Comparison of ENCODE assay signal across 19 mouse cellular contexts in genomic region chr4:8231291-8231871, GRCm38 (mm10). TPM values are rescaled to one million over a fixed set of nuclear protein-coding genes. Genes with fewer than 3 reads are reported as not detected.
A peak's percentile ranks its signal among the peaks of the same experiment; 100 is the strongest.
DNase-seq lines count a peak whose midpoint lies in the region; ATAC-seq and TF ChIP-seq lines count a peak whose summit lies in the region.
"Had no signal": no experiment of that assay in that cellular context is flagged by ENCODE, and none has a peak within 500 bp of the region (broad histone marks: within the 10 kb centered on the region; RNA-seq: fewer than 3 reads in every experiment).

No protein-coding gene starts in this region.

- H3K4me3 ChIP-seq in heart, embryonic 10.5 days: no peak overlapping the region
- no peak overlapping the region for H3K4me3 ChIP-seq in lung, postnatal 0 days (ENCODE audit: low read depth, low read length)
- H3K4me3 ChIP-seq in intestine, embryonic 14.5 days (ENCODE audit: low read depth, low read length): no peak overlapping the region
- no peak overlapping the region for H3K4me3 ChIP-seq in intestine, postnatal 0 days (ENCODE audit: low read depth, low read length)
- no peak overlapping the region for H3K4me3 ChIP-seq in cerebellum, adult 2 months (replicated peaks; ENCODE audit: insufficient read depth, low read depth, low read length)
- H3K4me3 ChIP-seq: embryonic facial prominence, embryonic 13.5 days; forebrain, embryonic 12.5 days; heart, embryonic 12.5 days had no signal

- TF ChIP-seq EP300 in lung, postnatal 0 days (IDR thresholded peaks at IDR 0.05): no peak

- no peak overlapping the region for H3K9ac ChIP-seq in lung, postnatal 0 days (replicated peaks; ENCODE audit: low read depth)
- no peak overlapping the region for H3K9ac ChIP-seq in intestine, embryonic 14.5 days (ENCODE audit: low read length)
- no peak overlapping the region for H3K9ac ChIP-seq in intestine, postnatal 0 days (ENCODE audit: low read depth, low read length)
- H3K9ac ChIP-seq: embryonic facial prominence, embryonic 13.5 days; forebrain, embryonic 12.5 days; heart, embryonic 12.5 days had no signal

- 66% methylated on average over 5 of the region's 5 CpGs for WGBS in heart, embryonic 10.5 days
- WGBS in lung, postnatal 0 days: 52% methylated on average over 5 of the region's 5 CpGs
- 85% methylated on average over 5 of the region's 5 CpGs for WGBS in intestine, embryonic 14.5 days
- WGBS in intestine, postnatal 0 days: 50% methylated on average over 5 of the region's 5 CpGs
- 75% methylated on average over 5 of the region's 5 CpGs for WGBS in cerebellum, adult 2 months

- no peaks in the 10 kb centered on the region for H3K9me3 ChIP-seq in heart, embryonic 10.5 days
- H3K9me3 ChIP-seq in lung, postnatal 0 days (ENCODE audit: low read length): no peaks in the 10 kb centered on the region
- no peaks in the 10 kb centered on the region for H3K9me3 ChIP-seq in intestine, embryonic 14.5 days (ENCODE audit: control insufficient read depth, low read length)
- no peaks in the 10 kb centered on the region for H3K9me3 ChIP-seq in intestine, postnatal 0 days (ENCODE audit: control insufficient read depth)
- H3K9me3 ChIP-seq: embryonic facial prominence, embryonic 13.5 days; forebrain, embryonic 12.5 days; heart, embryonic 12.5 days had no signal

- no peak overlapping the region for H3K27ac ChIP-seq in heart, embryonic 10.5 days
- no peak overlapping the region for H3K27ac ChIP-seq in lung, postnatal 0 days (ENCODE audit: low read length)
- H3K27ac ChIP-seq in intestine, embryonic 14.5 days (ENCODE audit: low read depth): no peak overlapping the region
- H3K27ac ChIP-seq in intestine, postnatal 0 days (ENCODE audit: low read depth, low read length): no peak overlapping the region
- H3K27ac ChIP-seq in cerebellum, adult 2 months (ENCODE audit: insufficient read depth, low read length): no peak overlapping the region
- H3K27ac ChIP-seq: embryonic facial prominence, embryonic 13.5 days; forebrain, embryonic 12.5 days had no signal

- no peaks in the 10 kb centered on the region for H3K4me1 ChIP-seq in heart, embryonic 10.5 days
- no peaks in the 10 kb centered on the region for H3K4me1 ChIP-seq in lung, postnatal 0 days (ENCODE audit: insufficient read depth, low read depth, low read length)
- peaks cover 7% of the 10 kb centered on the region; the same call in 1 of the 2 replicates for H3K4me1 ChIP-seq in intestine, embryonic 14.5 days (replicated peaks; ENCODE audit: control insufficient read depth, insufficient read depth, low read length)
- peaks cover 12% of the 10 kb centered on the region for H3K4me1 ChIP-seq in intestine, postnatal 0 days (replicated peaks; ENCODE audit: control insufficient read depth, insufficient read depth, low read length)
- H3K4me1 ChIP-seq in cerebellum, adult 2 months (ENCODE audit: control insufficient read depth, insufficient read depth, low read length): no peaks in the 10 kb centered on the region
- H3K4me1 ChIP-seq: embryonic facial prominence, embryonic 13.5 days; forebrain, embryonic 12.5 days had no signal

- no peaks in the 10 kb centered on the region for H3K36me3 ChIP-seq in heart, embryonic 10.5 days
- H3K36me3 ChIP-seq in lung, postnatal 0 days (ENCODE audit: insufficient read depth, low read length): no peaks in the 10 kb centered on the region
- no peaks in the 10 kb centered on the region for H3K36me3 ChIP-seq in intestine, embryonic 14.5 days (ENCODE audit: control insufficient read depth, insufficient read depth, low read length)
- H3K36me3 ChIP-seq in intestine, postnatal 0 days (ENCODE audit: control insufficient read depth, insufficient read depth): no peaks in the 10 kb centered on the region
- H3K36me3 ChIP-seq: embryonic facial prominence, embryonic 13.5 days; forebrain, embryonic 12.5 days; heart, embryonic 12.5 days had no signal

- TF ChIP-seq POLR2A in cerebellum, adult 2 months (IDR thresholded peaks at IDR 0.05; ENCODE audit: borderline replicate concordance, insufficient read depth, low read length): no peak

- no peaks in the 10 kb centered on the region for H3K27me3 ChIP-seq in heart, embryonic 10.5 days (ENCODE audit: insufficient read depth, poor library complexity, severe bottlenecking)
- no peaks in the 10 kb centered on the region for H3K27me3 ChIP-seq in lung, postnatal 0 days (replicated peaks; ENCODE audit: insufficient read depth, low read length)
- H3K27me3 ChIP-seq in intestine, embryonic 14.5 days (replicated peaks; ENCODE audit: control insufficient read depth, insufficient read depth, low read length): no peaks in the 10 kb centered on the region
- H3K27me3 ChIP-seq in intestine, postnatal 0 days (replicated peaks; ENCODE audit: control insufficient read depth, insufficient read depth, low read length): no peaks in the 10 kb centered on the region
- no peaks in the 10 kb centered on the region for H3K27me3 ChIP-seq in cerebellum, adult 2 months (ENCODE audit: control insufficient read depth, insufficient read depth, low read length)
- H3K27me3 ChIP-seq: embryonic facial prominence, embryonic 13.5 days; forebrain, embryonic 12.5 days; heart, embryonic 12.5 days; Patski had no signal

- DNase-seq in heart, adult 11 months: peak; percentile 92
- DNase-seq in heart, embryonic 10.5 days (ENCODE audit: low spot score): no peak
- DNase-seq in lung, postnatal 0 days (ENCODE audit: low spot score): peak; percentile 37
- DNase-seq in lung, postnatal 36 days: no peak
- no peak for DNase-seq in intestine, embryonic 14.5 days (ENCODE audit: low spot score)
- DNase-seq in cerebellum, adult 2 months: no peak
- DNase-seq: adrenal gland, postnatal 14 days; cerebellum, adult 11-12 months; cerebellum, adult 9-11 months; cerebellum, postnatal 36 days; gastrocnemius, postnatal 36 days had no signal

- TF ChIP-seq CTCF in lung, postnatal 0 days (IDR thresholded peaks at IDR 0.05): no peak
- TF ChIP-seq CTCF in intestine, postnatal 0 days (IDR thresholded peaks at IDR 0.05; ENCODE audit: low read depth): peak; percentile 38
- TF ChIP-seq CTCF in cerebellum, adult 2 months (IDR thresholded peaks at IDR 0.05; ENCODE audit: borderline replicate concordance, insufficient read depth, low read depth, low read length): no peak

- peak; percentile 32; the same call in 1 of the 2 replicates for ATAC-seq in lung, postnatal 0 days
- ATAC-seq in intestine, embryonic 14.5 days (replicated peaks; ENCODE audit: low FRiP score, low TSS enrichment, low read depth): peak; percentile 61
- peak; percentile 66 for ATAC-seq in intestine, postnatal 0 days
- ATAC-seq: activated CD4-positive, CD25-positive, alpha-beta regulatory T cell, adult 4 months; forebrain, embryonic 16.5 days; hindbrain, embryonic 16.5 days; Patski had no signal

- no peak overlapping the region for H3K4me2 ChIP-seq in lung, postnatal 0 days (replicated peaks; ENCODE audit: low read depth, low read length)
- no peak overlapping the region for H3K4me2 ChIP-seq in intestine, embryonic 14.5 days (ENCODE audit: low read length)
- peak overlapping the region; percentile 30; the same call in 1 of the 2 replicates for H3K4me2 ChIP-seq in intestine, postnatal 0 days (replicated peaks; ENCODE audit: low read depth)
- H3K4me2 ChIP-seq: embryonic facial prominence, embryonic 13.5 days; forebrain, embryonic 12.5 days had no signal

RNA-seq across cellular contexts. Expression of gene Car8, which starts 7.5 kb away (rescaled TPM):
- polyA plus RNA-seq in heart, embryonic 10.5 days (2016; fragmentation: Nextera tagmentation; extraction: Ambion mirVana): 4.5 and 6.0 TPM in 2 replicates
- polyA plus RNA-seq in lung, postnatal 0 days (2015; fragmentation: Nextera tagmentation; extraction: Ambion mirVana): 31.6 and 42.7 TPM in 2 replicates
- polyA plus RNA-seq in intestine, embryonic 14.5 days (2014; fragmentation: Nextera tagmentation; extraction: Ambion mirVana): 33.1 and 33.6 TPM in 2 replicates
- 27.3 and 29.0 TPM in 2 replicates for polyA plus RNA-seq in intestine, postnatal 0 days (2015; fragmentation: Nextera tagmentation; extraction: Ambion mirVana)
- 358 and 432 TPM in 2 replicates for polyA plus RNA-seq in cerebellum, adult 2 months (2012; rRNA removed)
- polyA plus RNA-seq: activated CD4-positive, CD25-positive, alpha-beta regulatory T cell, adult 4 months; Patski had no signal

Comparison
In these comparisons a context has a peak if more than half of its experiments do, and no peak if none do; other contexts are left out.
1. DNase-seq: peak in heart, adult 11 months (single experiment) and lung, postnatal 0 days (single experiment); none in heart, embryonic 10.5 days (single experiment), lung, postnatal 36 days (single experiment), intestine, embryonic 14.5 days (single experiment) and cerebellum, adult 2 months (0 of 2).
2. Peak in every context shown above with its lines, with median percentiles within 50 percentile points of each other: ATAC-seq.